Mouse (Mus musculus) small intestine, adult 2 months (tissue): ENCODE measurements around the gene Zfp101. TPM values are rescaled to one million over a fixed set of nuclear protein-coding genes. Genes with fewer than 3 reads are reported as not detected.

Experiments used
- H3K27ac ChIP-seq: fragments of 200-500 bp; 2 replicates; pipeline ENCODE4 v1.5.1; 2012; ENCODE audit warnings: low read depth, low read length, control low read depth, inconsistent platforms; ENCODE audit not compliant: insufficient read depth
- H3K27me3 ChIP-seq: fragments of 200-500 bp; 2 replicates; pipeline ENCODE4 v1.6.1; 2012; ENCODE audit warnings: mild to moderate bottlenecking, moderate library complexity, low read length, inconsistent platforms; ENCODE audit not compliant: control insufficient read depth, insufficient read depth
- H3K36me3 ChIP-seq: fragments of 200-500 bp; 2 replicates; pipeline ENCODE4 v1.6.1; 2012; ENCODE audit warnings: mild to moderate bottlenecking, low read length, control low read depth, inconsistent platforms; ENCODE audit not compliant: control insufficient read depth, insufficient read depth
- H3K4me1 ChIP-seq: fragments of 200-500 bp; 2 replicates; pipeline ENCODE4 v1.6.1; 2012; ENCODE audit warnings: low read length, inconsistent platforms, mixed read lengths; ENCODE audit not compliant: control insufficient read depth, insufficient read depth, insufficient read length
- H3K4me3 ChIP-seq: fragments of 200-500 bp; 2 replicates; pipeline ENCODE4 v1.5.1; 2012; ENCODE audit warnings: low read depth, mild to moderate bottlenecking, control low read depth, inconsistent platforms, low read length, moderate library complexity
- CTCF ChIP-seq: fragments of 200-500 bp; IDR thresholded peaks from 2 replicates; pipeline ENCODE4 v1.5.1; 2012; ENCODE audit warnings: low read depth, mild to moderate bottlenecking, control low read depth, inconsistent platforms, low read length, moderate library complexity, mixed read lengths; ENCODE audit not compliant: insufficient replicate concordance, insufficient read length; ENCODE audit errors: extremely low read depth
- POLR2A ChIP-seq: fragments of 200-500 bp; IDR thresholded peaks from 2 replicates; pipeline ENCODE4 v1.6.1; 2012; ENCODE audit warnings: low read depth, mild to moderate bottlenecking, control low read depth, inconsistent platforms, low read length, moderate library complexity
- WGBS: fragments of 180-500 bp; shearing (Covaris S2); methylation state at CpG from one replicate; pipeline ENCODE4 v1.1.7; 2018; 5-methylcytosine and 5-hydroxymethylcytosine counted together
- polyA plus RNA-seq: library from polyadenylated mRNA; depleted of rRNA; stranded (reverse); fragments of >200 nt; gene quantifications from 2 replicates; pipeline ENCODE4 v1.2.3, GENCODE M21; 2012; rRNA removed

Gene Zfp101
- 0.08 and 0.32 TPM in 2 replicates for polyA plus RNA-seq

GRCm38 (mm10) chr17:33394182-33395034 is at the start of gene Zfp101:
Zfp101 (minus strand) TSS chr17:33394641.
- under 1% methylated on average over 44 of the region's 44 CpGs for WGBS
- H3K36me3 ChIP-seq = no peaks in the 10 kb centered on the region
- no peak within 1 kb of the TSS for H3K27ac ChIP-seq
- no peak for TF ChIP-seq CTCF
- TF ChIP-seq POLR2A = no peak
- no peaks in the 10 kb centered on the region for H3K27me3 ChIP-seq
- peak within 1 kb of the TSS; percentile 86 for H3K4me3 ChIP-seq
- no peaks in the 10 kb centered on the region for H3K4me1 ChIP-seq

GRCm38 (mm10) chr17:33441159-33441558 is 46.7 kb upstream of the Zfp101 start:
- no peak overlapping the region for H3K27ac ChIP-seq
- H3K27me3 ChIP-seq = no peaks in the 10 kb centered on the region
- no peak overlapping the region for H3K4me3 ChIP-seq
- H3K36me3 ChIP-seq = no peaks in the 10 kb centered on the region
- TF ChIP-seq POLR2A = no peak
- TF ChIP-seq CTCF = no peak
- no peaks in the 10 kb centered on the region; the same call in 1 of the 2 replicates for H3K4me1 ChIP-seq

GRCm38 (mm10) chr17:33439922-33440321 is 45.5 kb upstream of the Zfp101 start:
- WGBS = 20% methylated on average over 5 of the region's 5 CpGs
- TF ChIP-seq CTCF = no peak
- no peaks in the 10 kb centered on the region for H3K27me3 ChIP-seq
- no peaks in the 10 kb centered on the region; the same call in 1 of the 2 replicates for H3K4me1 ChIP-seq
- no peaks in the 10 kb centered on the region for H3K36me3 ChIP-seq
- no peak overlapping the region for H3K4me3 ChIP-seq
- no peak overlapping the region for H3K27ac ChIP-seq

GRCm38 (mm10) chr17:33439148-33439547 is 44.7 kb upstream of the Zfp101 start:
- no peak overlapping the region for H3K27ac ChIP-seq
- H3K27me3 ChIP-seq = no peaks in the 10 kb centered on the region
- H3K4me3 ChIP-seq = no peak overlapping the region
- TF ChIP-seq POLR2A (no peak), CTCF (peak; percentile 43; the same call in 1 of the 2 replicates)
- H3K4me1 ChIP-seq = no peaks in the 10 kb centered on the region; the same call in 1 of the 2 replicates
- 68% methylated on average over 1 of the region's 1 CpGs for WGBS
- H3K36me3 ChIP-seq = no peaks in the 10 kb centered on the region

GRCm38 (mm10) chr17:33432019-33432946 is 37.8 kb upstream of the Zfp101 start, which contains the start of gene Actl9:
Actl9 (plus strand) TSS chr17:33432896.
- Histone ChIP-seq H3K27ac (no peak within 1 kb of the TSS), H3K4me1 (no peaks in the 10 kb centered on the region), H3K4me3 (no peak within 1 kb of the TSS), H3K27me3 (no peaks in the 10 kb centered on the region), H3K36me3 (no peaks in the 10 kb centered on the region)
- TF ChIP-seq CTCF (no peak), POLR2A (no peak)
- whole genome bisulfite sequencing = 73% methylated on average over 3 of the region's 3 CpGs

- Histone ChIP-seq H3K27ac (no peak overlapping the region), H3K36me3 (no peaks in the 10 kb centered on the region), H3K27me3 (no peaks in the 10 kb centered on the region), H3K4me3 (no peak overlapping the region), H3K4me1 (no peaks in the 10 kb centered on the region)
- TF ChIP-seq CTCF (no peak), POLR2A (no peak)
- 88% methylated on average over 5 of the region's 5 CpGs for WGBS
Measured at GRCm38 (mm10) chr17:33392271-33392670, 2.2 kb downstream of the Zfp101 start.

- H3K27ac ChIP-seq = no peak overlapping the region
- H3K4me3 ChIP-seq = no peak overlapping the region
- no peaks in the 10 kb centered on the region for H3K4me1 ChIP-seq
- H3K36me3 ChIP-seq = peaks cover 20% of the 10 kb centered on the region
- H3K27me3 ChIP-seq = no peaks in the 10 kb centered on the region
- TF ChIP-seq CTCF = no peak
- TF ChIP-seq POLR2A = no peak
Measured at GRCm38 (mm10) chr17:33385705-33386104, 8.7 kb downstream of the Zfp101 start.
